Mouse (Mus musculus) spleen, adult 2 months (tissue): ENCODE measurements around the gene Tbc1d1.

ENCODE experiments used
- CTCF ChIP-seq: fragments of 200-500 bp; IDR thresholded peaks from 2 replicates; pipeline ENCODE4 v1.5.1; 2011; ENCODE audit warnings: mild to moderate bottlenecking, inconsistent platforms; ENCODE audit not compliant: insufficient read depth, insufficient read length, insufficient replicate concordance; ENCODE audit errors: extremely low read depth
- POLR2A ChIP-seq: fragments of 200-500 bp; IDR thresholded peaks from 2 replicates; pipeline ENCODE4 v1.6.1; 2011; ENCODE audit warnings: low read depth, low read length, inconsistent platforms

DNA sequence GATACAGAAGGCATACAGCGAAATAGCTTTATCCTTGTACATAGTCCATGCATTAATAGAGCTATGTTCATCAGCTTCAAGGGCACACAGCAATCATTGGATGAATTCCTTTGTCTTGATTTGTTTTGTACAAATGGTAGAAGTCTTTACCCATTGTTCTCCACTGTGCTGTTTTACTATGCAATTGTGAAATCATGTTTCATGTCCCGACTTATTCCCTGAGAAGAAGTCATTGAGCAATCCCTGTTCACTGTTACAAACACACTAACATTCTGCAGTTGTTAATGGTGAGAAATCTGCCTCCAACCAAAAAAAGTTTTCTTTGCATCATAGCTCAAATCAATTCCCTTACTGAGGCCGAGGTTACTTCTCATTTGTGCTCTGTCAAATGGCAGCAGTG, 15.9 kb upstream of the Tbc1d1 start:
- TF ChIP-seq POLR2A (no peak), CTCF (no peak)
